Mouse (Mus musculus): Measurements from ENCODE around the gene Fgfr2.

The Fgfr2 gene

DNA sequence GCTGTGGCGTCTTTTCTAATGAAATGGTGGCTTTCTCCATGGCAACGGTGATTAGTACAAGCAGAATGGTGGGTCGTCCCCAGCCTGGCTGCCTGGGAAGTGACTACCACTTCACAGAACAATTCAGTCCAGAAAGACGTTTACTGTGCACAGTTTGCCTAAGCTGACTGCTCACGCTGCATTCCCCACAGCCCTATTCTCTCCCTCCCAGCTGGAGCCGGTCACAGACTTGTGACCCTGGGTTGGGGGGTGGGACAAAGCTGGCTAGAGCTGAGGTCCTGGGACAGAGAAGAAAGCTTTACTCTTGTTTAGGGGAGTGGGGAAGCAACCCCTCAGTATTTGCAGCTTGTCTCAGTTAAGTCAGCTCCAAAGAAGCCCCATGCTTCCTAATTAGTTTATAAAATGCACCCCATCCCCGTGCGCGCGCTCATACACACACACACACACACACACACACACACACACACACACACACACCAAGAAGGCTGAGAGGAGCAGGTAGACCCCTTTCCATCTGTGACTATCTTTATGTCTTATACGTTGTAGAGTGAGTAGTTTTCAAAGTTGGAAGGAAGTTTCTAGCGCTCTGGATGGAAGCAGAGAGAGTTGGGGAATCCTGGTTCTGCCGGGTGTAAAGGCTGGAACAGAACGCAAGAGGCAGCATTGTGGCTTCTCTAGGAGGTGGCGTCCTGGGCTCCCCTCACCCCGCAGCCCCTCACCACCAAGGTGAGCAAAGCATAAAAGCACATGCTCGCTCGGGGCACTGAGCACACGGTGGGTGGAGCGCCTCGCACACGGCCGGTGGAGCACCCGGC lies 2754.1 kb downstream of the Fgfr2 start:
- DNase-seq (ENCODE audit: low spot score), result no peak

GRCm38 (mm10) chr7:130368036-130368826 lies 2754.9 kb downstream of the Fgfr2 start:
- no peak for DNase-seq (ENCODE audit: low spot score)

DNA sequence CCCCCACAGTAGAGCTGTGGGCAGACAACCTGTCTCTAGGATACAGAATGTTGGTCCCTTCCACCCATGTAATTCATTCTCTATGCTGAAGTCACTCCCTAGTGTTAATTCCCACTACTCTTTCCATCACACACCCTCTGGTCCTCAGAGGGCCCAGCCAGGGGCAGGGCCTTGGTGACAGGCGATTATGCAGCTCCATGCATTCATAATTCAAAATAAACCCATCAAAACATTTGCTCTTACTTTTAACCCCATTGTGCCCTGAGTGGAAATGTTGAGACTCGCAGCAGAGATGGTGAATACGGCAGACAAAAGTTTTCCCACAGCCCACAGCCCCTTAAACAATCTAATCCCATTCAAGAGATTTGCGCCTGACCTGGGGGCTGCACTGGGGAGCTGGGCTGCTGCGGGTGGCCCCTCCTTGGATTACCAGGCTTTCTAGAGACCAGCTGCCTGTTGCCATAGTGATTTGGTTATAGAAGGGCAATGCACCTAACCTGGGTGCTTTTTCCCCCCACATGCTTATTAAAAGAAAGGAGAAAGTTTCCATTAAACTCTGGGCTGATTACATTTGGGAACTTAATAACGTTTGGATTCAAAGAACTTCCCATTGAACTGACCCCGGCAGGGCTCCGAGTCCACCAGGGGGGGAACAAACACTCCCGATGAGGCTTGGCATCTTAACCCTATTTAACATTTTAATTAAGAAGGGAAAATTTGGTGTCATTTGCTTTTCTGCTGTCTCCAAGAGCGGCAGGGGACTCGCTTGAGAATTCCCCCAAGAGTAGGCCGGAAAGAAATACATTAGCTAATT lies 2755.7 kb downstream of the Fgfr2 start:
- DNase-seq (ENCODE audit: low spot score), result no peak

- no peak for DNase-seq (ENCODE audit: low spot score)
These were observed 2757.4 kb downstream of the Fgfr2 start for GRCm38 (mm10) chr7:130365711-130366110.

- no peak for DNase-seq (ENCODE audit: low spot score)
These were observed 2782.6 kb downstream of the Fgfr2 start for GRCm38 (mm10) chr7:130340412-130341152.

DNA sequence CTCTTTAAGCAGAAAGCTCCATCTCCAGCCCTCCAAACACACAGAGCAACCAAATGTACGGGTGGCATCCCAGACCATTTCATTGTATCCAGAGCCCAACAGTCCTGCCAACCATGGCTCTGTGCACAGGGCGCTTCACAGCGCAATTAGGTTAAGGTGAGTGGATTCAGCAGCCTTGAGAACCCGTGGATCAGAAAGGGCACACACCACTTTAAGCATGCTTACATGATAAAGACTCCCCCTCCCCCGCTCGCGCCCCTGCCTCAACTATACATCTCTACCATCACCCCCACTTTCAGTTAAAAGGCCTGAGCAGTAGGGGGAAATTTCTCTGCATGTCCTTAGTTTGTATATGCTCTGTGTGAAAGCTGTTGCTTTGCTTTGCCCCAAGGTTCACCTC lies 2785.5 kb downstream of the Fgfr2 start:
- DNase-seq (ENCODE audit: low spot score), result no peak

GRCm38 (mm10) chr7:130335440-130336051 lies 2787.6 kb downstream of the Fgfr2 start:
- DNase-seq (ENCODE audit: low spot score), result no peak

DNA sequence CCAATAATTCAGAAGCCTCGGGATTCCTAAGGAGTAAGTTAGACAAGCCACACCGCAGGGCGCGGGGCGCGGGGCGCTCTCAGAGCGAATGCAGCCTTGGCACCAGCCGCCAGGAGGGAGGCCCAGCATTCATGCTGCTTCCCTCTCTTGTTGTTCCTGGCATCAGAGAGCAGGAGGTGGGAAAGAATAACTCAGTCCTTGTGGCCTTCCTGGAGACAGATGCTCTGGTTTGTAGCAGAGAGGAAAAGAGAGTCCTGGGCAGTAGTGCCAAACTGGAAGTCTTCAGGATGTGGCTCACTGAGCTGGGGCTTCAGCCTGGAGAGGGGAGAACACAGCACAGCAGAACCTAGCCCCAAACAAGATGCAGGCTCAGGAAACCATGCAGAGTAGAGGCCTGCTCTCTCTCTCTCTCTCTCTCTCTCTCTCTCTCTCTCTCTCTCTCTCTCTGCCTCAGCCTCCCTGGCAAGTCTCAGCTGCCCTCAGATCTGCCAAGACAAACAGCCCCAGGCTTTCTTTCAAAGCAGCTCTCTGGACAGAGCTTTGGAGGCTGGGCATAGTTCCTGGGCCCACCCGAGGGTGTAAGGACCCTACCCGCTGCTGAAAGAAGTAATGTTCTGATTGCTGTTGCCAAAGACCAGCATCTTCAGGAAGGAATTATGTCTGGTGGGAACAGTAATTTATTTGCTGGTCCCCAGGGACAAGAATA lies 2790.5 kb downstream of the Fgfr2 start:
- DNase-seq (ENCODE audit: low spot score), result no peak

DNA sequence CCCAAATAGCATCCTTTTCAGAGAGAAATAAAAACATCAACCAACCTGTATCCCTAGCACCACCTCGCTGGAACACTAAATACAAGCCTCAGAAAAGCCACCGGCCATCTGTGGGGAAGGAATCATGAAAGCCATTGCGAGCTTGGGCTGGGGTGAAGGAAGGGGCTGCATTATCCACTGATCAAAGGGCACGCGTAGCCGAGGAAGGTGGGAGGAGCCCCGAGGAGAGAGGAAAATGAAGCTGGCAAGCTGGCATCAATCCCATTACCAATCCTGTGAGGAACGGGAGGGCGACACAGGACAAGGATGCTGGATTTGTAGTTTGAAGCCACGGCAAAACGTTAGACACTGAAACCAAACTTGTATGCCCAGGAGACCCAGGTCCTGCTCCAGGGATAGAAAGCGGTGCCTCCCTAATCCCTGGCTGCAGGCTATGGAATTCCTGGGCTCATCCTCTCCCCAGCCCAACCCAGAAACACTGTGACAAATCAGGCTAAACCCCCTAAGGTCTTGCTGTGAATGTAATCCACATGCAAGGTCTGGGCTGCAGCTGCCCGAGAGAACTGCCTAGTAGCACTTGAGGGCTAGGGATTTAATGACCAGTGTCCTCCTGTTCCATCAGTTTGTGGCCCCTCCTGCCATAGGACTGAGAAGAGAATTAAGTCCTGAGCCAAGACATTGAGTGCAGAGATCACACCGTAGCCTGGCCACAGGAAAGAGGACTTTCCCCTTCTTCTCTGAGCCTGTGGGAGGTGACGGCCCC lies 2795.4 kb downstream of the Fgfr2 start:
- DNase-seq (ENCODE audit: low spot score), result no peak

GRCm38 (mm10) chr7:130325983-130326433 lies 2797.1 kb downstream of the Fgfr2 start:
- no peak for DNase-seq (ENCODE audit: low spot score)

- no peak for DNase-seq (ENCODE audit: low spot score)
These were observed 2798.3 kb downstream of the Fgfr2 start for GRCm38 (mm10) chr7:130324716-130325401.

- no peak for DNase-seq (ENCODE audit: low spot score)
These were observed 2799.4 kb downstream of the Fgfr2 start for GRCm38 (mm10) chr7:130323766-130324165.

DNA sequence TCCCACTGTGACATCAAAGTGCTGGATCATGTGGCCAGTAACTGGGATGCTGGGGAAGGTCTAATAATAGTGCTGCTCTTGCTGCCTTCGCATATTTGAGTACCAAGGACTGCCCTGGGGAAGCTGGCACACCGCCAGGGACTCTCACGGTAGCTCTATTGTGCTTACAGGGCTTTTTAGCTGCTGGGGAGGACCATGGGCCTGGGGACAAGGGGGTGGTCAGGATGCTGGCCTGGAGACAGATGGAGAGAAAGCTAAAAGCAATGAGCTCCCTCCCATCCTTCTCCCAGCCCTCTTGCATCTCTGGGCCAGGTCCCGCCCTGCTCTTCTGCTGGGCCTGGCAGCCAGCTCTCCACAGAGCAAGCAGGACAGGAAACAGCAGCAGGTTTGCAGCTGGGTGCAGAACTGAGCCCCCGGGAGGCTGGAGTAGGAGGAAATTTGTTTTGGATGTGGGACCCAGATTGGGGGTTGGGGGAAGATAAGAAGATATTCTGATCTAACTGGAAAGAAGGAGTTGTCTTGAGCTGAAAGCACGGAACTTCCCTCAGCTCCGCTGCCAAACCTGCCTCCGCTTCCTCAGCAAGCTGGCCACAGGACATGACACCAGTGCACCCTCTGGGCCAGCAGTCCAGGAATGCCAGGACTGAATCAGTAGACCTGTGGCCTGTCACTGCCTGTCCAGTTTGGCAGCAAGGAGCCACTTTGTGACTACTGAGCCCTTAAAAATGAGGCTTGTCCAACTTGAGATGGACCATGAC lies 2803.2 kb downstream of the Fgfr2 start:
- DNase-seq (ENCODE audit: low spot score), result no peak

DNA sequence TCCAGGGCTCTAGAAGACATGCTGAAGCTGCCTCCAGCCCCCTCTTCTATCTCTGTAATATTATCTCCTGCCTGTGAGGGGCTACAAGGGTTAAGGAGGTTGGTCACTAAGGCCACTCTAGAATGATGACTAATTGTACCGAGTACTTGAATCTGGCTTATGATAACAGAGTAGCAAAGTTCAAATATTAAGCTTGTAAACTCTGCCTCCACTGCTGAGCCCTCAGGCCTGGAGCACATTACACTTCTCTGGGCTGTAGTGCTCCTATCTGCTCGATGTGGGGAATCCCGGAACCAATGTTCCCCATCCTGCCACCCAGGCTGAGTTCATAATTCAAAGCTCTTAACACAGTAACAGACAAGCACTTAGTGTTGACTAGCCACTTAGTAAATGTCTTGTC lies 2806.9 kb downstream of the Fgfr2 start:
- no peak for DNase-seq (ENCODE audit: low spot score)

DNA sequence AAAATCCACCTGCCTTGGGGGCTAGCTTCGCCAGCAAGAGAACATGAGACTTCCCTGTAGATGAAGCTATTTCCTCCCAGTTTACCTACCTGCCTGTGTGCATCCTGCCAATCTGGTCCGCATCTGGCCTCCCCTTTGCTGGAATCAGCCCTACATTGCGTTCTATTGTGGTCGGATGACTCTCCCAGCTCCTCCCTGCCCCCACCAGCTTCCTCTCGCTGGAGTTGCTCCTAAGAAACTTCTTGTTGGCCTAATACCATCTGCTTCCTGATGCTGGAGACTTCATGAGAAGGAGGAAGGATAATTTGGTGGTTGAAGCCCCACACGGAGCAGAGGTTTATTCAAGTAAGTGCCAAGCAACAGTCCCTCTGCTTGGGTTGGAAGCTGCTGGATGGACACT lies 2807.9 kb downstream of the Fgfr2 start:
- no peak for DNase-seq (ENCODE audit: low spot score)

DNA sequence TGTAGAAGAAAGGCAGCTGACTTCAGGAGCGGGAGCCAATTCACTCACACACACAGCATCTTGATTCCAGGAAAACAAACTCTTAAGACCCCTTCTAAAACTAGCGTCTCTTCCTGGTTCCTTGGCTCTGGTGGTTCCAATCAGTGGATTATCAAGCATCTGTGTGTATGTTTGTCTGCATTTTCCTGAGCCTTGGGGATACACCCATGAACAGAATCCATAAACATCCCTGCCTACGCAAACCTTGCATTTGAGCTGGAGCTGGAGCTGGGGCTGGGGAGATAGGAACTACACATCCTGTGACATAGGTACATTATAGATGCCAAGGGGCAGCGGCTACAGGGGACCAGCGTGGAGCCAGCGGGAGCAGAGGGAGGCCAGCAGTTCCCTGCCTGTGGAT lies 2808.5 kb downstream of the Fgfr2 start:
- no peak for DNase-seq (ENCODE audit: low spot score)

DNA sequence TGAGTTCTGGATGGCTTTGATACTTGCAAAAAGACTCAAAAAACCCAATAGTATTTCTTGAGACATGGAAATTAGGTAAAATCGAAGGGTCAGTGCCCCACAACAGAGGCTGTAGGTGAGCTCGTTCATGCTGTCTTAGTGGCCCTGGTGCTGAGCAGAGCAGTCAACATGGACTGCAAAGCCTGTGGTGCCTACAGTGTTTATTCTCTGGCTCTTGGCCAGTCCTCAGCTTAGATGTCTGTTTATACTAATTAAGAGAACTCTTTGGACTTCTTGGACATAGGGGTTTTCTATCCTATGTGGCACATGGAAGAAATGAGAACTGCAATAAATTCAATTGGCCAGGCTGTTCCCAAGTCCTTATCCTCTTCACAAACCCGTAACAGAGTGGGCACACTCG lies 2811.8 kb downstream of the Fgfr2 start:
- no peak for DNase-seq (ENCODE audit: low spot score)

DNA sequence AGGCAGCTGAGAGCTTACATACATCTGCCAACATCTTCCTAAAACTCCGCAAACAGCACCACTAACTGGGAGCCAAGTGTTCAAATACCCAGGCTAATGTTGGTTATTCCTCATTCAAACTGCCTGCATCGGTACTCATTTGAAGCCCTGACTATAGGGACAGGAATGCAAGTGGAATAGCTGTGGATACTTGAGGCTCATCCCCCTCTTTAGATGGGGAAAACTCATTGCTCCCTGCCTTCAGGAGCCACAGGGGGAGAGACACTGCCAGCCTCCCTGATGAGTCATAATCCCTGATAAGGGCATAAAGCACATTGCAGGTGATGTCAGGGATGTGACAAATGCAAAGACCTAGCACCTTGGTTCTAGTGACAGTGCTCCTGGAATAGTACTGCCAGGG lies 2814.0 kb downstream of the Fgfr2 start:
- DNase-seq (ENCODE audit: low spot score), result no peak

DNA sequence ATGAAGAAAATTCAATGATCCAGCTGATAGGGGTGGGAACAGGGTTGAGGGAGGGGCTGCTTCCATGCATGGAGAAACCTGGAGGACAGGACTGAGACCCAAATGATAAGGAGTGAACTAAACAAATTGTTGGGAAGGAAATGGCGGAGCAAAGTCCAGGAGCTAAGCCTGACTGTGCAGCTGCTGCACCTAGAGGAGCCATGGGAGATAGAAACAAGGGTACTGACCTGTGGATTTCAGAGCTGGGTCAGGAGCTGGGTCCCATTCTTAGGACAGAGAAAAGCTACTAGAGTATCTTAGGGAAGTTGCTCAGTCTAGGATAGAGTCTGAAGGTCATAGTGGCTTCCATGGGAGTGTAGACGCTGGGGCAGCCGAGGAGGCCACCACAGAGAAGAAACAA lies 2816.1 kb downstream of the Fgfr2 start:
- no peak for DNase-seq (ENCODE audit: low spot score)
